Mouse (Mus musculus) thymus, adult 18-20 months (tissue): ENCODE measurements at regions not wholly inside any gene's neighbourhood (a gene's known extent, or its start where the extent isn't known, plus 50 kb on each side); places are given as distances from the start of the nearest gene placed in this dataset.

ENCODE experiments used
- DNase-seq, 2 experiments: peaks; one replicate each; pipeline ENCODE4 v3.0.0; 2022; ENCODE audit warnings: mixed read lengths in 2 of 2

DNA sequence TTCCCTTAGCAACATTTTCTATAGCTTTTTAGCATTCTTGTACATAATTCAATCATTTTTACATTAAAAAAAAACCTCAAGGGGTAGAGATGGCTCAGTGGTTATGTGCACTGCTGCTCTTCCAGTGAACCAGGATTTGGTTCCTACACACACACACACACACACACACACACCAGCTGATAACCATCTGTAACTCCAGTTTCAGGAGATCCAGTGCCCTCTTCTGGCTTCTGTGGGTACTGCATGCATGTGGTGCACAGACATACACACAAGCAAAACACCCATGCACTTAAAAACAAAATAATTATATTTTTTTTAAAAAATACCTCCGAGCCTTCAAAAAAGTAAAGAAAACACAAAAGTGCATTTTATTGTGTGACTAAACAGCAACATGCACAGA lies 270.6 kb downstream of the Agtpbp1 start:
- no peak for DNase-seq

DNA sequence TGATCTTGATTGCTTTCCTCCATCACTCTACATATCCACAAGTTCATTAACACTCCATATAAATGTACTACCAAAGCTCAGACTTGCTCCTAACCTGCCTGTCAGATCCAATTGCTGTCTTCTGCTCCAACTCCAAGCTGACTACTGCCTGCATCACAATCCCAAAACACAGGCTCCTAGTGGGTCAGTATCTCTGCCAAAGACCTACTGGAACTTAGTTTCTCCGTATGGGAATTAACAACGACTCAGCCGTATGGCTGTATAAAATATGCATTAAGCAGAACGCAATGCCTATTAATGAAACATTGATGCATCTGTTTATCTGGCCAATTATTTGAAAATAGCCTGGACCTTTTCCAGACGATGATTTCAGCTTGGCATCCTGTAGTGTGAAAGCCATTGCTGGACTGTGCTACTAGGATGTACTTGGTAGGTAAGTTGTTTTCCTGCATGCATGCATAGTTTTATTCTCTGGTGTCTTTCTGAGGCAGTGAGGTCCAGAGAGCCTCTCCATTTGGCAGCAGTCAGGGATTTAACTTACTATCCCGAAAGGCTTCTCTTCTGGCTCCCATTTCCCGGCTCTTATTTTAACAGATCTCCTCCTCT lies 271.2 kb downstream of the Agtpbp1 start:
- DNase-seq: no peak

- no peak for DNase-seq
Measured at GRCm38 (mm10) chr13:59292905-59293304, 292.1 kb downstream of the Agtpbp1 start.

DNA sequence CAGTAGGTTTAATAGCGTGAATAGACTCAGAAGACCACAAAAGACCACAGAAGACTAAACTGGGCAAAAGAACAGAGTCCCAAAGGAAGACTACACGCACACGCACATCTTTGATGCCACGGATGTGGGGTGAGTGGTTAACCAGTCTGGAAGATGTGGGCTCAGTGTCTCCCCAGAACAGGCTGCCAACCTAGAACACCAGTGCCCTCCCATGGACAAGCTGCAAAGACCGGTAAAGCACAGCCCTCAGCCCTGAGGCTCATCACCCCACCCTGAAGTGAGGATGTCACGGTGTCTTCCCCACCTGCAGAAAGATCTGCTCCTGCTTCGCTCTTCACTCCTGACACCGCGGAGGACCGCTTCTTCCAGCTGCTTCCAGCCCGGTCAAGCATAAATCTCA lies 295.9 kb downstream of the Agtpbp1 start:
- DNase-seq: no peak

GRCm38 (mm10) chr13:59281199-59281598 lies 303.8 kb downstream of the Agtpbp1 start:
- no peak for DNase-seq

GRCm38 (mm10) chr13:59279136-59279535 lies 305.9 kb downstream of the Agtpbp1 start:
- no peak for DNase-seq

DNA sequence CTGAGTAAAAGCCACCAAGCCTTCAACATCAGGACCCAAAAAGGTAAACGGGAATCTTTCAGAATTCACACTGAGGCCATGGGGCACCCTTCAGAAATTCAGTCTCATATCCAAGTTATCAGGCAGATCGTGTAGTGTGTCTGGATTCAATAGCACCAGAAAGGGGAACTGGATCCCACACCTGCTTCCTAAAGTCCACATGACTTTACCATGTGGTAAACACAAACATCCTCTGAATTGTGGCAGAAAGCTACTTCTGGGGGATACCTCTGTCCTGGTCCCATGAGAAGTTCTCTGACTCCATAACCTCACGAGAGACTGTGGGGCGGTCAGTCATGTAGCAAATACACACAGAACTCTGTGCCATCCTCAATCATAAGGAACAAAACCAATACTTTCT lies 313.4 kb downstream of the Agtpbp1 start:
- DNase-seq: no peak

DNA sequence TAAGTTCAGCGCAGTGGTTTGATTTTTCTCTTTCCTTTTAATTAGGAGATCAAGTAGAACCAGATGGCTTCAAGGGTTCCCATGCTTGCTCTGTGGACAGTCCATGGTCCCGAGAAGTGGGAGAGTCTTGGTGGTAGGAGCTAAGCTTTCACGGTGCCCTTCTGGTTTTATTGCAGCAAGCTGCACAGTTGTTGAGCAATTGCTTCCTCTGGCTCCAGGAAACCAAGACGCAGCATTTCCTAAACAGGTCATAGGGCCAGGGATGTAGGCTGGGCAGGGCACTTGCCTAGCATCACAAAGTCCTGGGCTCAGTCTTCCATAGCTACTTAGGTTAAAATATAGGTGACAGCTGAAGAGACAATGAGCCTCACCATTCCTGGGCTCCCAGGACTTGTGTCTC lies 318.2 kb downstream of the Agtpbp1 start:
- no peak for DNase-seq

GRCm38 (mm10) chr13:59264126-59264525 lies 320.9 kb downstream of the Agtpbp1 start:
- DNase-seq: no peak

GRCm38 (mm10) chr13:59261924-59262323 lies 323.1 kb downstream of the Agtpbp1 start:
- DNase-seq: no peak

- DNase-seq: no peak
Measured at GRCm38 (mm10) chr13:59255798-59256435, 329.1 kb downstream of the Agtpbp1 start.

DNA sequence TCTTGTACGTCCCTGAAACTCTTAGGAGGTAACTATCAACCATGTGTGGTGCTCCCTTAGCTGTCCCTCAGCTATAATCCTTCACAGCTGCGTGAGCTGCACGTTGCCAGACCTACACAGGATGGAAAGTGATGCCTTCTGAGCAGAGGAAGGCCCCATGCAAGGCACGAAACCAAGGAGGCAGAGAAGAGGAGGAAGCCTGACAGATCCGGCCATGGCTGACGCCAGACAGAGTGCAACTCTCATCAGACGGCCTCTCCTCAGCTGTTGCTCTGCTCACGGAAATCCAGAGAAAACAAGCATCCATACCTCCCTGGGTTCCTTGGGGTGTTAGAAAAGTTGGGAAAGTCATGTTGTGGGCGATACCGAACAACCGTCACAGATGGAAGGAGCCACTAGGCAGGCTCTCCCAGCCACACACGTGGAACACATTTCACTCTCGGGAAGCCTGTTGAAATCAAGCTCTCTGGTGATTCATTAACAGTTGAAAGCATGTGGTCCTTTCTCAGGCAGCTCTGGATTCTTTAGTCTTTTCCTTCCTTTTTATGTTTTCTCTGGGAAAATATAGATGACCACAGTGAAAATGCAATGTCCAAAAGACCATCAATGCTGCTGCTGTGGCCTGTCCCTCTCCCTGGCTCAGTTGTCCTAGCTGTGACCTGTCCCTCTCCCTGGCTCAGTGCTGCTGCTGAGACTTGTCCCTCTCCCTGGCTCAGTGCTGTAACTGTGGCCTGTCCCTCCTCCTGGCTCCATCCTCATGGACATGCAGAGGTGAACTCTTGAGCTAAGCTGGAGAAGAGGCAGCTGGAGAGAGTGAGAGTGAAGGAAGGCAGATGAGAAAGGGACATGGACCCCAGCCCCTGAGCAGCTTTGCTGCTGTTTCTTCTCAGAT lies 331.1 kb downstream of the Agtpbp1 start:
- DNase-seq: no peak

- DNase-seq: no peak
Measured at GRCm38 (mm10) chr13:59251252-59252006, 333.6 kb downstream of the Agtpbp1 start.

GRCm38 (mm10) chr13:59248411-59248810 lies 336.6 kb downstream of the Agtpbp1 start:
- no peak for DNase-seq

- DNase-seq: no peak
Measured at GRCm38 (mm10) chr13:59246984-59247537, 338.0 kb downstream of the Agtpbp1 start.

GRCm38 (mm10) chr13:59246070-59246469 lies 339.0 kb downstream of the Agtpbp1 start:
- DNase-seq: no peak

- DNase-seq: no peak
Measured at GRCm38 (mm10) chr13:59244622-59245021, 340.4 kb downstream of the Agtpbp1 start.

DNA sequence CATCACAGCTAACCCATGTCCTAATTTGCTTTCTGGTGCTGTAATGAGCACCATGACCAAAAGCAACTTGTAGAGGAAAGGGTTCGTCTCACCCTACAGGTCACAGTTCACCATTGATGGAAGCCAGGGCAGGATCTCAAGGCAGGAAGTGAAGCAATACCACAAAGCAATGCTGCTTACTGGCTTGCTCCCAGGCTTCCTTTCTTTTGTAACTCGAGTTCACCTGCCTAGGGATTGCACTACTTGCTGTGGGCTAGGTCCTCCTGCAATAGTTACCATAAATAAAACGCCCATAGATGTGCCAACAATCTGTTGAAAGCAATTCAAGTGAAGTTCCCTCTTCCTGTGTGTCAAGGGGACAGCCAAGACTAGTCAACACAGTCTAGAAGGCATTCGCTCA lies 342.4 kb downstream of the Agtpbp1 start:
- no peak for DNase-seq

- DNase-seq: no peak
Measured at GRCm38 (mm10) chr13:59238696-59239095, 346.3 kb downstream of the Agtpbp1 start.

- DNase-seq: no peak
Measured at GRCm38 (mm10) chr13:59235836-59236235, 349.2 kb downstream of the Agtpbp1 start.

GRCm38 (mm10) chr13:59229111-59229541 lies 355.9 kb downstream of the Agtpbp1 start:
- no peak for DNase-seq

GRCm38 (mm10) chr13:59228059-59228830 lies 356.8 kb downstream of the Agtpbp1 start:
- DNase-seq: peak in 1 of 2 experiments; percentile 14
